Mouse (Mus musculus): ENCODE results near the gene Napa. TPM values are rescaled to one million over a fixed set of nuclear protein-coding genes. Genes with fewer than 3 reads are reported as not detected.

Gene Napa
- polyA plus RNA-seq, 1 experiment from 2014 or later: 162 TPM

GRCm38 (mm10) chr7:16125829-16126228 lies 27.6 kb downstream of the Napa start:
- Histone ChIP-seq H3K9ac (ENCODE audit: low read length) (no peak overlapping the region), H3K4me1 (ENCODE audit: control insufficient read depth, insufficient read depth, low read length) (peaks cover 3% of the 10 kb centered on the region; the same call in 1 of the 2 replicates), H3K27me3 (ENCODE audit: control insufficient read depth, insufficient read depth, low read length) (no peaks in the 10 kb centered on the region), H3K36me3 (ENCODE audit: control insufficient read depth, insufficient read depth, low read length) (no peaks in the 10 kb centered on the region), H3K9me3 (ENCODE audit: control insufficient read depth, low read length) (no peaks in the 10 kb centered on the region), H3K4me2 (no peak overlapping the region), H3K27ac (ENCODE audit: low read depth, low read length) (no peak overlapping the region), H3K4me3 (ENCODE audit: low read depth, low read length) (no peak overlapping the region)
- ATAC-seq (ENCODE audit: low FRiP score) (no peak), DNase-seq (ENCODE audit: low spot score, missing footprints) (no peak)
- 81% methylated on average over 9 of the region's 9 CpGs for WGBS

GRCm38 (mm10) chr7:16128344-16128743 lies 30.1 kb downstream of the Napa start:
- H3K27ac ChIP-seq (ENCODE audit: low read depth, low read length): no peak overlapping the region
- ATAC-seq (ENCODE audit: low FRiP score) (no peak), DNase-seq (ENCODE audit: low spot score, missing footprints) (no peak)
- H3K36me3 ChIP-seq (ENCODE audit: control insufficient read depth, insufficient read depth, low read length): no peaks in the 10 kb centered on the region
- no peak overlapping the region for H3K4me3 ChIP-seq (ENCODE audit: low read depth, low read length)
- H3K9me3 ChIP-seq (ENCODE audit: control insufficient read depth, low read length): no peaks in the 10 kb centered on the region
- H3K9ac ChIP-seq (ENCODE audit: low read length): no peak overlapping the region
- WGBS: 91% methylated on average over 6 of the region's 6 CpGs
- H3K4me1 ChIP-seq (ENCODE audit: control insufficient read depth, insufficient read depth, low read length): peaks cover 11% of the 10 kb centered on the region
- no peaks in the 10 kb centered on the region for H3K27me3 ChIP-seq (ENCODE audit: control insufficient read depth, insufficient read depth, low read length)
- H3K4me2 ChIP-seq: no peak overlapping the region

GRCm38 (mm10) chr7:16128899-16129298 lies 30.6 kb downstream of the Napa start:
- Histone ChIP-seq H3K4me2 (no peak overlapping the region), H3K9me3 (ENCODE audit: control insufficient read depth, low read length) (no peaks in the 10 kb centered on the region), H3K27ac (ENCODE audit: low read depth, low read length) (no peak overlapping the region), H3K36me3 (ENCODE audit: control insufficient read depth, insufficient read depth, low read length) (no peaks in the 10 kb centered on the region), H3K9ac (ENCODE audit: low read length) (no peak overlapping the region), H3K27me3 (ENCODE audit: control insufficient read depth, insufficient read depth, low read length) (no peaks in the 10 kb centered on the region), H3K4me3 (ENCODE audit: low read depth, low read length) (no peak overlapping the region), H3K4me1 (ENCODE audit: control insufficient read depth, insufficient read depth, low read length) (peaks cover 11% of the 10 kb centered on the region)
- WGBS: 64% methylated on average over 5 of the region's 5 CpGs
- no peak for ATAC-seq (ENCODE audit: low FRiP score)
- DNase-seq (ENCODE audit: low spot score, missing footprints): no peak

- peak; percentile 98 for DNase-seq (ENCODE audit: low spot score, missing footprints)
- ATAC-seq (ENCODE audit: low FRiP score): peak; percentile 88
These were observed 31.2 kb downstream of the Napa start, which contains the start of gene Slc8a2 for GRCm38 (mm10) chr7:16129421-16129845. Slc8a2 (plus strand) TSS chr7:16129826.

DNA sequence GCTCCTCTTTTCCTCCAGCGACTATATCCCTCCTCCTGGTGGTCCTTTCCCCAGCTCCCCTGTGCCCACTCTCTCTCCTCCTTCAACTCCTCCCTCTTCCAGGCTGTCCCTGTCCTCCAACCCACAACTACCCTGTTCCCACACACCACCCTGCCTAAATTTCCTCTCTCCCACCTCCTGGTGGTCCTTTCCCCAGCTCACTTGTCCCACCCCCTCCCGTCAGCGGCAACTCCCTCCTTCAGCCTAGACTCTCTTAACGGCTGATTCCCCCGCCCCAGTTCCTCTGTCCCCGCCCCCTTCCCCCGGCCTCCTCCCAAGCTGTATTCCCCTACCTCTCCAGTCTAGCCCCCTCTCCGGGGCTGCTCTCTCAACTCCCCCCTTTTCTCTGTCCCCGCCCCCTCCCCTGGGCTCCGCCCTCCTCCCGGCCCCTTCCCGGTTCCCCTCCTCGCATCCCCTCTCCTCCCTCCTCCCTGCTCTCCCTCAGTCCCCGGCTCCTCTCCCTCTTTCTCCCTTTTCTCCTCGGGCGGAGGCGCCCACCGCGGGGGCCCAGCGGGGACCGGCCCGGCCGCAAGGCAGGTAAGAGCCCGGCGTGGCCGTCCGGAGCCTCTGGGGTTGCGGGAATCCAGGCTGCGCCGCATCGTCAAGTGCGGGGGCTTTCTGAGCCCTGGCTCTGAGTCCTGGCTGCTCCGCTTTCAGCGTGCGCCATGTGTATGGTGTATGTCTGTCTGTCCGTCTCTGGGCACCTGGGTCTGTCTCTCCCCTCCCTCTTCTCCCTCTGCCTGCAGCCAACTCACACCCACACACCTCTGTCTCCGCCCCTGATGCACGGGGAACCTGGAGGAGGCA lies 31.8 kb downstream of the Napa start:
- peak overlapping the region; percentile 49; the same call in 1 of the 2 replicates for H3K27ac ChIP-seq (ENCODE audit: low read depth, low read length)
- no peaks in the 10 kb centered on the region for H3K36me3 ChIP-seq (ENCODE audit: control insufficient read depth, insufficient read depth, low read length)
- DNase-seq (ENCODE audit: low spot score, missing footprints): peak; percentile 97
- H3K9ac ChIP-seq (ENCODE audit: low read length): peak overlapping the region; percentile 72
- WGBS: under 1% methylated on average over 37 of the region's 38 CpGs
- peaks cover 15% of the 10 kb centered on the region for H3K4me1 ChIP-seq (ENCODE audit: control insufficient read depth, insufficient read depth, low read length)
- H3K27me3 ChIP-seq (ENCODE audit: control insufficient read depth, insufficient read depth, low read length): no peaks in the 10 kb centered on the region
- H3K4me2 ChIP-seq: peak overlapping the region; percentile 65
- H3K4me3 ChIP-seq (ENCODE audit: low read depth, low read length): peak overlapping the region; percentile 67
- H3K9me3 ChIP-seq (ENCODE audit: control insufficient read depth, low read length): no peaks in the 10 kb centered on the region
- ATAC-seq (ENCODE audit: low FRiP score): peak; percentile 87

More at GRCm38 (mm10) chr7:16129421-16129845, 31.2 kb downstream of the Napa start, which contains the start of gene Slc8a2:
- Histone ChIP-seq H3K9ac (ENCODE audit: low read length) (peak within 1 kb of the TSS; percentile 72), H3K27ac (ENCODE audit: low read depth, low read length) (peak within 1 kb of the TSS; percentile 49; the same call in 1 of the 2 replicates), H3K4me1 (ENCODE audit: control insufficient read depth, insufficient read depth, low read length) (peaks cover 11% of the 10 kb centered on the region), H3K4me3 (ENCODE audit: low read depth, low read length) (peak within 1 kb of the TSS; percentile 67), H3K4me2 (peak within 1 kb of the TSS; percentile 65), H3K9me3 (ENCODE audit: control insufficient read depth, low read length) (no peaks in the 10 kb centered on the region), H3K36me3 (ENCODE audit: control insufficient read depth, insufficient read depth, low read length) (no peaks in the 10 kb centered on the region), H3K27me3 (ENCODE audit: control insufficient read depth, insufficient read depth, low read length) (no peaks in the 10 kb centered on the region)
- 2% methylated on average over 12 of the region's 12 CpGs for WGBS

DNA sequence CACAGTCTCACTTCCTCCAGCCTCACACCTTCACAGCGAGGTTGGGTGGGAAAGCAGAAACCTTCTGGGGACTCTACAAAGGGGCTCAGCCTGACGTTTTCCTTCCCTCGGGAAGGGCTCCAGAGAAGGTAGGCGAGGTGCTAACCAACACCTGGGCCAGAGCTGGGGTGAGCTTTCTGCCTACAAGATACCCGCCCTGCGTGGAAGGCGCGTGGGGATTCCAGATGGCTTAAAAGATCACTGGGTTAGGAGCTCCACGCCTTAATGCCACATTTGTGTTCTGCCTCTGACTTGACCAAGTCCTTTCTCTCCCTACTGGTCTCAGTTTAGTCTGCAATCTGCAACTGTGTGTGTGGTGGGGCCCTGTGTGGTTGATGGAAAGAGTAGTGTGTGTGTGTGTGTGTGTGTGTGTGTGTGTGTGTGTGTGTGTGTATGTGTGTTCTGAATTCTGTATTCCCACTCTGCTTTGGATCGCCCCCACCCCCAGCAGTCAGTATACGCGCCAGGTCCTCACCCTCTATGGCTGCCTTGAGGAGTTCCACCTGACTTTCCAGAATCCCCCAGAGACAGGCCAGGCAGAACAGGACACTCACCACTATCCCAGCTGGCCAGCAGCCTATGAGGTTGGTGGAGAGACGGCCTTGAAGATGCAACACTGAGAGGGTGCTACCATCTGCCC lies 32.8 kb downstream of the Napa start:
- WGBS: 41% methylated on average over 12 of the region's 13 CpGs
- DNase-seq (ENCODE audit: low spot score, missing footprints) (peak; percentile 86), ATAC-seq (ENCODE audit: low FRiP score) (no peak)
- Histone ChIP-seq H3K9ac (ENCODE audit: low read length) (peak overlapping the region; percentile 72), H3K4me3 (ENCODE audit: low read depth, low read length) (peak overlapping the region; percentile 67; the same call in 1 of the 2 replicates), H3K9me3 (ENCODE audit: control insufficient read depth, low read length) (no peaks in the 10 kb centered on the region), H3K4me2 (peak overlapping the region; percentile 65), H3K27me3 (ENCODE audit: control insufficient read depth, insufficient read depth, low read length) (no peaks in the 10 kb centered on the region), H3K36me3 (ENCODE audit: control insufficient read depth, insufficient read depth, low read length) (no peaks in the 10 kb centered on the region), H3K4me1 (ENCODE audit: control insufficient read depth, insufficient read depth, low read length) (peaks cover 17% of the 10 kb centered on the region), H3K27ac (ENCODE audit: low read depth, low read length) (no peak overlapping the region)

- H3K36me3 ChIP-seq (ENCODE audit: control insufficient read depth, insufficient read depth, low read length): no peaks in the 10 kb centered on the region
- no peak overlapping the region for H3K9ac ChIP-seq (ENCODE audit: low read length)
- H3K27ac ChIP-seq (ENCODE audit: low read depth, low read length): no peak overlapping the region
- ATAC-seq (ENCODE audit: low FRiP score) (no peak), DNase-seq (ENCODE audit: low spot score, missing footprints) (no peak)
- H3K4me2 ChIP-seq: no peak overlapping the region
- 19% methylated on average over 7 of the region's 7 CpGs for WGBS
- H3K4me1 ChIP-seq (ENCODE audit: control insufficient read depth, insufficient read depth, low read length): peaks cover 17% of the 10 kb centered on the region
- H3K9me3 ChIP-seq (ENCODE audit: control insufficient read depth, low read length): no peaks in the 10 kb centered on the region
- no peak overlapping the region for H3K4me3 ChIP-seq (ENCODE audit: low read depth, low read length)
- H3K27me3 ChIP-seq (ENCODE audit: control insufficient read depth, insufficient read depth, low read length): no peaks in the 10 kb centered on the region
These were observed 33.9 kb downstream of the Napa start for GRCm38 (mm10) chr7:16132161-16132581.

- Histone ChIP-seq H3K27ac (ENCODE audit: low read depth, low read length) (no peak overlapping the region), H3K9me3 (ENCODE audit: control insufficient read depth, low read length) (no peaks in the 10 kb centered on the region), H3K4me2 (no peak overlapping the region), H3K27me3 (ENCODE audit: control insufficient read depth, insufficient read depth, low read length) (no peaks in the 10 kb centered on the region), H3K9ac (ENCODE audit: low read length) (no peak overlapping the region), H3K4me3 (ENCODE audit: low read depth, low read length) (no peak overlapping the region), H3K4me1 (ENCODE audit: control insufficient read depth, insufficient read depth, low read length) (peaks cover 17% of the 10 kb centered on the region), H3K36me3 (ENCODE audit: control insufficient read depth, insufficient read depth, low read length) (no peaks in the 10 kb centered on the region)
- no peak for ATAC-seq (ENCODE audit: low FRiP score)
- 73% methylated on average over 3 of the region's 3 CpGs for WGBS
- no peak for DNase-seq (ENCODE audit: low spot score, missing footprints)
These were observed 34.7 kb downstream of the Napa start for GRCm38 (mm10) chr7:16132926-16133325.

- no peak overlapping the region for H3K4me2 ChIP-seq
- H3K4me1 ChIP-seq (ENCODE audit: control insufficient read depth, insufficient read depth, low read length): peaks cover 17% of the 10 kb centered on the region
- H3K27ac ChIP-seq (ENCODE audit: low read depth, low read length): no peak overlapping the region
These were observed 35.4 kb downstream of the Napa start for GRCm38 (mm10) chr7:16133691-16134090.

More at GRCm38 (mm10) chr7:16133691-16134090, 35.4 kb downstream of the Napa start:
- H3K36me3 ChIP-seq (ENCODE audit: control insufficient read depth, insufficient read depth, low read length): no peaks in the 10 kb centered on the region
- WGBS: 90% methylated on average over 9 of the region's 9 CpGs
- no peaks in the 10 kb centered on the region for H3K9me3 ChIP-seq (ENCODE audit: control insufficient read depth, low read length)
- ATAC-seq (ENCODE audit: low FRiP score): no peak
- no peak overlapping the region for H3K4me3 ChIP-seq (ENCODE audit: low read depth, low read length)
- no peak for DNase-seq (ENCODE audit: low spot score, missing footprints)
- no peaks in the 10 kb centered on the region for H3K27me3 ChIP-seq (ENCODE audit: control insufficient read depth, insufficient read depth, low read length)
- no peak overlapping the region for H3K9ac ChIP-seq (ENCODE audit: low read length)

Measured in midbrain, embryonic 11.5 days (tissue).